Mouse (Mus musculus): Measurements from ENCODE around the gene Tbc1d21. TPM values are rescaled to one million over a fixed set of nuclear protein-coding genes. Genes with fewer than 3 reads are reported as not detected.
A peak's percentile ranks its signal among the peaks of the same experiment; 100 is the strongest.

Gene Tbc1d21
- not detected in 2 replicates for polyA plus RNA-seq (2016; fragmentation: Nextera tagmentation; extraction: Ambion mirVana)

DNA sequence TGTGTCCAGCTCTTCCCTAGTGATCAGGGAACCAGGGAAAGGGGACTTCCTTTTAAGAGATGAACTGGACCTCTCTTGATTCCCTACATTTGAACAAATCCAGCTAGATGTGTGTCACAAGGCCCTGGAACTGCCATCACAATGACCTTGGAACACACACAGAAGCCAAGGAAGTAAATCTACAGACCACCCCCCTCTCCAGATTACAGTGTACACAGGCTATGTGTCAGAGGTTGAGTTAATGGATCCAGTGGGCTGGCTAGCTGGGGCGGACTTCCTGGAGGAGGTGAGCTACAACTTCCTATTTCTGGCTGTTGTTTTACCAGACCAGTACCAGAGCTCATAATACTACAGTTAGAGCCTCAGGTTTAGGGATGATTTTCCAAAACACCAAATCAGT, at the start of gene Tbc1d21:
TSS of gene Tbc1d21 (minus strand) at position 101 of the 400 bp plus-strand sequence.
- Histone ChIP-seq H3K36me3 (no peaks in the 10 kb centered on the region), H3K4me3 (no peak within 1 kb of the TSS), H3K9me3 (replicated peaks) (no peaks in the 10 kb centered on the region), H3K27ac (replicated peaks) (no peak within 1 kb of the TSS), H3K27me3 (ENCODE audit: low read depth, poor library complexity, severe bottlenecking) (no peaks in the 10 kb centered on the region), H3K4me1 (peaks cover 4% of the 10 kb centered on the region; the same call in 1 of the 2 replicates)
- 95% methylated on average over 1 of the region's 1 CpGs for WGBS
- no peak for DNase-seq (ENCODE audit: low spot score)

GRCm38 (mm10) chr9:58411556-58411955, 41.3 kb upstream of the Tbc1d21 start:
- no peak overlapping the region for H3K4me3 ChIP-seq
- DNase-seq (ENCODE audit: low spot score) = no peak
- H3K9me3 ChIP-seq (replicated peaks) = no peaks in the 10 kb centered on the region
- WGBS = 87% methylated on average over 9 of the region's 9 CpGs
- H3K36me3 ChIP-seq = no peaks in the 10 kb centered on the region
- H3K27me3 ChIP-seq (ENCODE audit: low read depth, poor library complexity, severe bottlenecking) = no peaks in the 10 kb centered on the region
- no peaks in the 10 kb centered on the region for H3K4me1 ChIP-seq
- no peak overlapping the region for H3K27ac ChIP-seq (replicated peaks)

GRCm38 (mm10) chr9:58410057-58410735, 39.9 kb upstream of the Tbc1d21 start:
- Histone ChIP-seq H3K4me1 (no peaks in the 10 kb centered on the region), H3K9me3 (replicated peaks) (no peaks in the 10 kb centered on the region), H3K36me3 (no peaks in the 10 kb centered on the region), H3K4me3 (no peak overlapping the region), H3K27me3 (ENCODE audit: low read depth, poor library complexity, severe bottlenecking) (no peaks in the 10 kb centered on the region), H3K27ac (replicated peaks) (no peak overlapping the region)
- DNase-seq (ENCODE audit: low spot score) = no peak
- 81% methylated on average over 4 of the region's 4 CpGs for WGBS

- 78% methylated on average over 2 of the region's 2 CpGs for WGBS
- no peak overlapping the region for H3K4me3 ChIP-seq
- no peaks in the 10 kb centered on the region for H3K27me3 ChIP-seq (ENCODE audit: low read depth, poor library complexity, severe bottlenecking)
- DNase-seq (ENCODE audit: low spot score) = no peak
- no peaks in the 10 kb centered on the region for H3K9me3 ChIP-seq (replicated peaks)
- H3K27ac ChIP-seq (replicated peaks) = no peak overlapping the region
- no peaks in the 10 kb centered on the region for H3K4me1 ChIP-seq
- H3K36me3 ChIP-seq = no peaks in the 10 kb centered on the region
These were observed 39.0 kb upstream of the Tbc1d21 start for GRCm38 (mm10) chr9:58409247-58409646.

- H3K36me3 ChIP-seq = no peaks in the 10 kb centered on the region
- no peaks in the 10 kb centered on the region for H3K4me1 ChIP-seq
- H3K9me3 ChIP-seq (replicated peaks) = no peaks in the 10 kb centered on the region
- no peaks in the 10 kb centered on the region for H3K27me3 ChIP-seq (ENCODE audit: low read depth, poor library complexity, severe bottlenecking)
- H3K27ac ChIP-seq (replicated peaks) = no peak overlapping the region
- DNase-seq (ENCODE audit: low spot score) = no peak
- no peak overlapping the region for H3K4me3 ChIP-seq
- WGBS = 76% methylated on average over 4 of the region's 4 CpGs
These were observed 34.2 kb upstream of the Tbc1d21 start for GRCm38 (mm10) chr9:58404412-58404811.

DNA sequence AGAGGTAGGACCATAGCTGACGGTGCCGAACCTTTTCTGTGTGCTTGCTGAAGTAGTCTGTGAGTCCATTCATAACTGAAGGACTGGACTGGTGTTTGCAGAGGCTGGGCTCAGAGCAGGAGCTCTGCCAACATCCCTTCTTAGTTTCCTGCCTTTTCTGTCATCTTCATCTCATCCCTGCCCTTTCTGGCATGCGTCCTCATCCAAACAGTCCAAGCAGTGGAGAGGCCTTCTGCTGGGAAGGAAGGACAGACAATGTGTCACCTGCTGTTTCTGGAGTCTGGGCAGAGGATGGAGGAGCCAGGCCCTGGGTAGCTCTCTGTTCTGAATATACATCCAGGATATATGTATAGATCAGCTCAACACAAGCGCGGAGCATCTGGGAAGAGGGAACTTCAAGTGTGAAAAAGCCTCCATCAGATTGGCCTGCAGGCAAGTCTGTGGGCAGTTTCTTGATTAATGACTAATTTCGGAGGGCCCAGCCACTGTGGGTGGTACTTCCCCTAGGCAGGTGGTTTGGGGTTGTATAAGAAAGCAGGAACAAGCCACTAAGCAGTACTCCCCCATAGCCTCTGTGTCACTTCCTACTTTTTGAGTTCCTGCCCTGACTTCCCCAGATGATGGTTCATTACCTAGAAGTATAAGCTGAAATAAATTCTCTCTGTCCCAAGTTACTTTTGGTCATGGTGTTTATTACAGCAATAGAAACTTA, 31.3 kb upstream of the Tbc1d21 start:
- Histone ChIP-seq H3K9me3 (replicated peaks) (no peaks in the 10 kb centered on the region), H3K27ac (replicated peaks) (no peak overlapping the region), H3K36me3 (no peaks in the 10 kb centered on the region), H3K4me1 (no peaks in the 10 kb centered on the region), H3K27me3 (ENCODE audit: low read depth, poor library complexity, severe bottlenecking) (no peaks in the 10 kb centered on the region), H3K4me3 (no peak overlapping the region)
- DNase-seq (ENCODE audit: low spot score) = no peak
- WGBS = 89% methylated on average over 6 of the region's 6 CpGs

GRCm38 (mm10) chr9:58399609-58400008, 29.4 kb upstream of the Tbc1d21 start:
- DNase-seq (ENCODE audit: low spot score) = peak; percentile 19
- Histone ChIP-seq H3K27me3 (ENCODE audit: low read depth, poor library complexity, severe bottlenecking) (no peaks in the 10 kb centered on the region), H3K9me3 (replicated peaks) (no peaks in the 10 kb centered on the region), H3K4me3 (no peak overlapping the region), H3K27ac (replicated peaks) (no peak overlapping the region), H3K36me3 (no peaks in the 10 kb centered on the region), H3K4me1 (no peaks in the 10 kb centered on the region)
- WGBS = 31% methylated on average over 5 of the region's 5 CpGs

GRCm38 (mm10) chr9:58394605-58395004, 24.4 kb upstream of the Tbc1d21 start:
- no peaks in the 10 kb centered on the region for H3K4me1 ChIP-seq
- no peak overlapping the region for H3K27ac ChIP-seq (replicated peaks)
- no peaks in the 10 kb centered on the region for H3K9me3 ChIP-seq (replicated peaks)
- H3K27me3 ChIP-seq (ENCODE audit: low read depth, poor library complexity, severe bottlenecking) = no peaks in the 10 kb centered on the region
- H3K36me3 ChIP-seq = no peaks in the 10 kb centered on the region
- no peak overlapping the region for H3K4me3 ChIP-seq
- WGBS = 91% methylated on average over 8 of the region's 8 CpGs
- no peak for DNase-seq (ENCODE audit: low spot score)

DNA sequence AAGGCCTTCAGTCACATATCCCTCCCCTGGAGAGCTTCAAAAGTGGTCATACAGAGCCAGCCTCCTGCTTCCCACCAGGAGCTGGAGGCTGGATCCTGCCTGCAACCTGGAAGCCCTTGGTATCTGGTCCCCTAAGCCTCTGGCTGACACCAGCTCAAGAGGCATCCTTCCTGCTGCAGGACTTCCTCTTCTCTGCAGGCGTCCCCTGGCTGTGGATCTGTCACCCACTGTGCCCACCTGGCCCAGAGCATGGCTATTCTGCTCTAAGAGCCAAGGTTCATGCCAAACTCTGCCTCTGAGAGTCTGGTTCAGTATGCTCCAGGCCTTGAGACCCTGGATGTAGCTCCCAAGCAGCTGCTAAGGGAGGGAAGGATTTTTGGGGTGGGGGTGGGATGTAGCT, 23.6 kb upstream of the Tbc1d21 start:
- no peak overlapping the region for H3K4me3 ChIP-seq
- WGBS = 54% methylated on average over 1 of the region's 1 CpGs
- no peak overlapping the region for H3K27ac ChIP-seq (replicated peaks)
- no peak for DNase-seq (ENCODE audit: low spot score)
- H3K27me3 ChIP-seq (ENCODE audit: low read depth, poor library complexity, severe bottlenecking) = no peaks in the 10 kb centered on the region
- no peaks in the 10 kb centered on the region for H3K4me1 ChIP-seq
- H3K9me3 ChIP-seq (replicated peaks) = no peaks in the 10 kb centered on the region
- no peaks in the 10 kb centered on the region for H3K36me3 ChIP-seq

- 0 out of 2 replicates have a peak, but pooled peaks cover 4% of the 10 kb centered on the region for H3K4me1 ChIP-seq
- no peak overlapping the region for H3K27ac ChIP-seq (replicated peaks)
- H3K9me3 ChIP-seq (replicated peaks) = no peaks in the 10 kb centered on the region
- no peaks in the 10 kb centered on the region for H3K27me3 ChIP-seq (ENCODE audit: low read depth, poor library complexity, severe bottlenecking)
- H3K4me3 ChIP-seq = no peak overlapping the region
- no peaks in the 10 kb centered on the region for H3K36me3 ChIP-seq
- DNase-seq (ENCODE audit: low spot score) = no peak
- WGBS = 74% methylated on average over 3 of the region's 3 CpGs
These were observed 18.1 kb upstream of the Tbc1d21 start for GRCm38 (mm10) chr9:58388381-58388780.

- H3K36me3 ChIP-seq = no peaks in the 10 kb centered on the region
- DNase-seq (ENCODE audit: low spot score) = no peak
- H3K27me3 ChIP-seq (ENCODE audit: low read depth, poor library complexity, severe bottlenecking) = no peaks in the 10 kb centered on the region
- 77% methylated on average over 4 of the region's 4 CpGs for WGBS
- H3K9me3 ChIP-seq (replicated peaks) = no peaks in the 10 kb centered on the region
- peaks cover 6% of the 10 kb centered on the region; the same call in 1 of the 2 replicates for H3K4me1 ChIP-seq
- H3K4me3 ChIP-seq = no peak overlapping the region
- 0 out of 2 replicates have a peak overlapping the region, but pooled peaks have one; percentile 10 for H3K27ac ChIP-seq (replicated peaks)
These were observed 8.6 kb upstream of the Tbc1d21 start for GRCm38 (mm10) chr9:58378878-58379277.

DNA sequence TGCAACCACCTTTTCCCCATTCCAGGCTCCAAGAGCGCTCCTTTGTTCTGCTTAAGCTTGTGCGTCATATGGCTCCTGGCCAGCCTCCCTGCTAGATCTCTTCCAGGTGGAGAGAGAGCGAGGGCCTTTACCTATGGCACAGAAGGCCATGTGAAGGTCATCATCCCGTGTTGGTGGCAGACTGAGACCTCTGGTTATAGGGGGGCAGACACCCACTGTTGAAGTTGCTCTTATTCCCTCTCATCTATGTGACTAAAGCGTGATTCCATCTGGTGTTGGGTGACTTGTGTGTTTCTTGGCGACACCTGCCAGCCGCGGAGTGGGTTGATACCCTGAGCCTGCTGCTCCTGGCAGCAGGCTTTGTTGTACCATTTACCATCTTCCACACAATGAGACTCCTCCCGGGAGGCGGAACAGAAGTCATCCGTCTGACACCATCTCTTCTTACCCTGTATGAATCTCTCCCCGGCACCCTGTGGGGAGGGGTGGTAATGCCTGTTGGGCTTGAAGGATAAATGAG, 3.7 kb upstream of the Tbc1d21 start:
- H3K9me3 ChIP-seq (replicated peaks) = no peaks in the 10 kb centered on the region
- WGBS = 79% methylated on average over 12 of the region's 12 CpGs
- H3K4me3 ChIP-seq = no peak overlapping the region
- H3K27ac ChIP-seq (replicated peaks) = no peak overlapping the region
- H3K27me3 ChIP-seq (ENCODE audit: low read depth, poor library complexity, severe bottlenecking) = no peaks in the 10 kb centered on the region
- no peaks in the 10 kb centered on the region for H3K36me3 ChIP-seq
- DNase-seq (ENCODE audit: low spot score) = no peak
- H3K4me1 ChIP-seq = peaks cover 6% of the 10 kb centered on the region; the same call in 1 of the 2 replicates

DNA sequence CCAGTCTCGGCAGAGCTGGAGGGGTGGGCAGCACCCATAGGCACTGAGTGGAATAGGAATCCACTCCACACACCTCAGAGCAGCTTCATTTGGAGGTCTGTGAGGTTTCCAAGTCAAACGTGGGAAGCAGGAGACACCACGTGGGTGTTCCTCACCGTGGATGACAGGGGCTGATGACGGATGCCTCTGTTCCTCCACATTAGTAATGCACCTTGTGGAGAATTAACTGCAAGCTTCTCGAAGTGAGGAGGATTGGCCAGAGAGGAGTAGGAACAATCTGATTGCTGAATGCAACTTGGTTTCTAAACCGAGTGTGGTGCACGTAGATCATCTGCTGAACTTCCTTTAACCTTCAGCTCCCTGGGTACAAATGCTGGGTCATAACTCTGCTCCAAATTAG, 1.7 kb upstream of the Tbc1d21 start:
- H3K27me3 ChIP-seq (ENCODE audit: low read depth, poor library complexity, severe bottlenecking) = no peaks in the 10 kb centered on the region
- WGBS = 79% methylated on average over 8 of the region's 8 CpGs
- DNase-seq (ENCODE audit: low spot score) = no peak

More for the DNA sequence above, 1.7 kb upstream of the Tbc1d21 start:
- Histone ChIP-seq H3K9me3 (replicated peaks) (no peaks in the 10 kb centered on the region), H3K4me1 (peaks cover 4% of the 10 kb centered on the region; the same call in 1 of the 2 replicates), H3K4me3 (no peak overlapping the region), H3K36me3 (no peaks in the 10 kb centered on the region), H3K27ac (replicated peaks) (no peak overlapping the region)
